Mouse (Mus musculus): Measurements from ENCODE around the gene Gm49318.
A peak's percentile ranks its signal among the peaks of the same experiment; 100 is the strongest.

The Gm49318 gene

GRCm38 (mm10) chr9:22030386-22030785, 40.7 kb downstream of the Gm49318 start:
- DNase-seq (ENCODE audit: low spot score in 2 of 2): no peak

- no peak for DNase-seq (ENCODE audit: low spot score in 2 of 2)
Measured at GRCm38 (mm10) chr9:22028467-22028866, 42.6 kb downstream of the Gm49318 start.

GRCm38 (mm10) chr9:22024592-22024991, 46.5 kb downstream of the Gm49318 start:
- DNase-seq (ENCODE audit: low spot score in 2 of 2): no peak

- DNase-seq (ENCODE audit: low spot score in 2 of 2): no peak
Measured at GRCm38 (mm10) chr9:22017208-22017825, 53.7 kb downstream of the Gm49318 start.

GRCm38 (mm10) chr9:22016245-22016644, 54.8 kb downstream of the Gm49318 start:
- no peak for DNase-seq (ENCODE audit: low spot score in 2 of 2)

GRCm38 (mm10) chr9:22012731-22013130, 58.3 kb downstream of the Gm49318 start:
- DNase-seq (ENCODE audit: low spot score in 2 of 2): no peak

- no peak for DNase-seq (ENCODE audit: low spot score in 2 of 2)
Measured at GRCm38 (mm10) chr9:22011055-22011454, 60.0 kb downstream of the Gm49318 start.

GRCm38 (mm10) chr9:22004546-22004945, 66.5 kb downstream of the Gm49318 start:
- DNase-seq (ENCODE audit: low spot score in 2 of 2): no peak

- peak in 1 of 2 experiments; percentile 34 for DNase-seq (ENCODE audit: low spot score in 2 of 2)
Measured at GRCm38 (mm10) chr9:22003163-22003554, 67.9 kb downstream of the Gm49318 start.

- peak; percentile 99 for DNase-seq (ENCODE audit: low spot score in 2 of 2)
Measured at GRCm38 (mm10) chr9:22002194-22003162, 68.6 kb downstream of the Gm49318 start, which contains the start of the genes Ccdc151 and Prkcsh. TSS of gene Ccdc151 (minus strand) at chr9:22002634. TSS of gene Prkcsh (plus strand) at chr9:22002806.

GRCm38 (mm10) chr9:22001633-22002032, 69.4 kb downstream of the Gm49318 start:
- DNase-seq (ENCODE audit: low spot score in 2 of 2): no peak

GRCm38 (mm10) chr9:22000296-22000695, 70.8 kb downstream of the Gm49318 start:
- no peak for DNase-seq (ENCODE audit: low spot score in 2 of 2)

- DNase-seq (ENCODE audit: low spot score in 2 of 2): no peak
Measured at GRCm38 (mm10) chr9:21996178-21996867, 74.7 kb downstream of the Gm49318 start.

- no peak for DNase-seq (ENCODE audit: low spot score in 2 of 2)
Measured at GRCm38 (mm10) chr9:21992227-21992626, 78.8 kb downstream of the Gm49318 start.

GRCm38 (mm10) chr9:21989230-21990110, 81.6 kb downstream of the Gm49318 start, which contains the start of gene Rgl3:
TSS of gene Rgl3 (minus strand) at chr9:21989446.
- DNase-seq (ENCODE audit: low spot score in 2 of 2): no peak

- DNase-seq (ENCODE audit: low spot score in 2 of 2): no peak
Measured at GRCm38 (mm10) chr9:21988421-21989101, 82.5 kb downstream of the Gm49318 start.

GRCm38 (mm10) chr9:21987592-21988342, 83.3 kb downstream of the Gm49318 start:
- DNase-seq (ENCODE audit: low spot score in 2 of 2): no peak
